Mouse (Mus musculus) testis, adult 2 months (tissue): Measurements from ENCODE around the gene Gpr61.

ENCODE experiments used
- CTCF ChIP-seq: fragments of 200-500 bp; IDR thresholded peaks from 2 replicates; pipeline ENCODE4 v1.5.1; 2012; ENCODE audit warnings: low read depth, mild to moderate bottlenecking, inconsistent platforms, low read length, moderate library complexity; ENCODE audit not compliant: control insufficient read depth, insufficient read depth, insufficient replicate concordance
- POLR2A ChIP-seq: fragments of 200-500 bp; IDR thresholded peaks from 2 replicates; pipeline ENCODE4 v1.6.1; 2012; ENCODE audit warnings: low read depth, mild to moderate bottlenecking, inconsistent platforms, low read length, moderate library complexity; ENCODE audit not compliant: control insufficient read depth

DNA sequence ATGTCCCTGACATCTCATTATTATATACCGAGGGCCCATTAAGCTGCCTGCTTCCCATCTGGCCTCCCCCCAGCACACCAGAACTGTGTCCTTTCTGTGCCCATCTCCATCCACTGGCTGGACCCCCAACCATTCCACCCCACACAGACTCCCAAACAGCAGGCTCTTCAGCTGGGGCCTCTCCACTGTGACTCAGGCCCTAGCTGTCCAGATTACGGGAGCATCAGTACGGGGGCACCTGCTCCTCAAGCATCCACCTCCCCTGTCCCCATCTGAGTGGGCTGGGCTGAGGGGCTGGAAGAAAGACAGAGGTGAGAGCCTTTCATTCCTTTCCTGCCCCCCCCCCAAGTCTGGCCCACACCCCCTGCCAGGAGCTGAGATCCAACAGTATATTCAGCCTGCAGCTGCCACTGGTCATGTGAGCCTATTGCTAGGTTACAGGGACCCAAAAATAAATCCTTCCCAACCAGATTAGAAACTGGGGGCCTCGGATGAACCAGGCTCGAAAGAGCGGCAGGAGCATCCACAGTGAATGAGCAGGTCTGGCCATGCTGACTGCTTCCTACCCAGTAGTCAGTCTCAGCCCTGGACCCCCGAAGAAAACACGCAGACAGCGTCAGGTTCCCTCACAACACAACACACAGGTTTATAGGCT, 3.8 kb upstream of the Gpr61 start:
- TF ChIP-seq CTCF = no peak
- TF ChIP-seq POLR2A = no peak
